Comparison of ENCODE assay signal across 26 mouse cellular contexts in the genomic region with DNA sequence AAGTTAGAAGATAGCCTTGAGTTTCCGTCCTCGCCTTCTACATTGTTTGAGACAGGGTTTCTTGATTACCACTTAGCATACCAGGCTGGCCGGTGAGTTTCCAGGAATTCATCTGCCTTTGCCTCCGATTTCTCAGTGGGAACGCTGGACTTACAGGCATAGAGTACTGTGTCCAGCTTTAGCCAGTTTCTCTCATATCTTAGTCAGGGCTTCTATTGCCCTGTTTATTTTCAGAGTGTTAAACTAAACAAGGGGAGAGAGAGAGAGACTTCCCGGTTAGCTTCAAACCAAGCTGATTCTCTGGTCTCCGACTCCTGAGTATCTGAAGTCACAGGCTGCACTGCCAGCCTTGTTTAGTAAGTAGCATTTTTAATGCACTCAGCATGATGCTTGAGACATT.
DNase-seq lines count a peak whose midpoint lies in the region; ATAC-seq lines count a peak whose summit lies in the region.
"Had no signal": no experiment of that assay in that cellular context is flagged by ENCODE, and none has a peak within 500 bp of the region (broad histone marks: within the 10 kb centered on the region; RNA-seq: fewer than 3 reads in every experiment).

No protein-coding gene starts in this region.

- no peak for DNase-seq in heart, embryonic 10.5 days (ENCODE audit: low spot score)
- DNase-seq in heart, postnatal 4 days = no peak
- no peak for DNase-seq in kidney, postnatal 25 days
- DNase-seq in embryonic facial prominence, embryonic 10.5 days (ENCODE audit: low spot score) = no peak
- DNase-seq: adrenal gland, postnatal 36 days; cerebellum, adult 9-10 months; gastrocnemius, postnatal 10 days; heart, adult 18-20 months; heart, postnatal 14 days; kidney, adult 18-20 months; kidney, postnatal 14 days; liver, embryonic 13.5 days; spleen, adult 18-20 months; thymus, postnatal 14 days had no signal

- WGBS in heart, embryonic 10.5 days = 31% methylated on average over 7 of the region's 7 CpGs
- 37% methylated on average over 7 of the region's 7 CpGs for WGBS in kidney, embryonic 16.5 days
- WGBS in embryonic facial prominence, embryonic 10.5 days = 52% methylated on average over 7 of the region's 7 CpGs
- WGBS in limb, embryonic 12.5 days = 29% methylated on average over 7 of the region's 7 CpGs
- WGBS in midbrain, embryonic 13.5 days = 77% methylated on average over 7 of the region's 7 CpGs

- H3K4me2 ChIP-seq in kidney, embryonic 16.5 days (replicated peaks; ENCODE audit: low read depth, low read length) = no peak overlapping the region
- H3K4me2 ChIP-seq in limb, embryonic 12.5 days = no peak overlapping the region
- H3K4me2 ChIP-seq in midbrain, embryonic 13.5 days (replicated peaks) = no peak overlapping the region
- H3K4me2 ChIP-seq: embryonic facial prominence, embryonic 15.5 days; forebrain, embryonic 15.5 days; hindbrain, embryonic 14.5 days; liver, embryonic 13.5 days; lung, embryonic 15.5 days; midbrain, embryonic 12.5 days had no signal

- H3K27me3 ChIP-seq in heart, embryonic 10.5 days (ENCODE audit: insufficient read depth, poor library complexity, severe bottlenecking) = no peaks in the 10 kb centered on the region
- no peaks in the 10 kb centered on the region for H3K27me3 ChIP-seq in kidney, embryonic 16.5 days (ENCODE audit: insufficient read depth, low read length)
- no peaks in the 10 kb centered on the region for H3K27me3 ChIP-seq in embryonic facial prominence, embryonic 10.5 days (replicated peaks; ENCODE audit: low read depth, poor library complexity, severe bottlenecking)
- no peaks in the 10 kb centered on the region for H3K27me3 ChIP-seq in limb, embryonic 12.5 days
- H3K27me3 ChIP-seq in midbrain, embryonic 13.5 days = no peaks in the 10 kb centered on the region
- H3K27me3 ChIP-seq: embryonic facial prominence, embryonic 15.5 days; forebrain, embryonic 15.5 days; liver, embryonic 13.5 days; lung, embryonic 15.5 days; midbrain, embryonic 12.5 days had no signal

- H3K36me3 ChIP-seq in heart, embryonic 10.5 days = no peaks in the 10 kb centered on the region
- no peaks in the 10 kb centered on the region for H3K36me3 ChIP-seq in kidney, embryonic 16.5 days (ENCODE audit: insufficient read depth, low read length)
- no peaks in the 10 kb centered on the region for H3K36me3 ChIP-seq in embryonic facial prominence, embryonic 10.5 days (replicated peaks)
- H3K36me3 ChIP-seq in limb, embryonic 12.5 days = no peaks in the 10 kb centered on the region
- H3K36me3 ChIP-seq in midbrain, embryonic 13.5 days = no peaks in the 10 kb centered on the region
- H3K36me3 ChIP-seq: embryonic facial prominence, embryonic 15.5 days; forebrain, embryonic 15.5 days; liver, embryonic 13.5 days; lung, embryonic 15.5 days; midbrain, embryonic 12.5 days had no signal

- ATAC-seq in kidney, embryonic 16.5 days (ENCODE audit: low FRiP score, low TSS enrichment) = no peak
- no peak for ATAC-seq in limb, embryonic 12.5 days (ENCODE audit: insufficient number of reproducible peaks, insufficient read depth, low FRiP score, low TSS enrichment, low read depth)
- ATAC-seq in midbrain, embryonic 13.5 days = no peak
- ATAC-seq: CD4-positive, CD25-positive, alpha-beta regulatory T cell, adult 4 months; forebrain, embryonic 15.5 days; inflammation-experienced regulatory T-cells, adult 6 months had no signal

- H3K9ac ChIP-seq in kidney, embryonic 16.5 days (replicated peaks; ENCODE audit: low read length) = no peak overlapping the region
- no peak overlapping the region for H3K9ac ChIP-seq in limb, embryonic 12.5 days (replicated peaks)
- no peak overlapping the region for H3K9ac ChIP-seq in midbrain, embryonic 13.5 days (replicated peaks)
- H3K9ac ChIP-seq: embryonic facial prominence, embryonic 15.5 days; forebrain, embryonic 15.5 days; hindbrain, embryonic 14.5 days; liver, embryonic 13.5 days; lung, embryonic 15.5 days; midbrain, embryonic 12.5 days had no signal

- no peak overlapping the region for H3K4me3 ChIP-seq in heart, embryonic 10.5 days
- H3K4me3 ChIP-seq in kidney, embryonic 16.5 days (ENCODE audit: low read length) = no peak overlapping the region
- H3K4me3 ChIP-seq in embryonic facial prominence, embryonic 10.5 days = no peak overlapping the region
- H3K4me3 ChIP-seq in limb, embryonic 12.5 days (replicated peaks) = no peak overlapping the region
- no peak overlapping the region for H3K4me3 ChIP-seq in midbrain, embryonic 13.5 days (replicated peaks)
- H3K4me3 ChIP-seq: embryonic facial prominence, embryonic 15.5 days; forebrain, embryonic 15.5 days; layer of hippocampus, adult 2 months; liver, embryonic 13.5 days; lung, embryonic 15.5 days; midbrain, embryonic 12.5 days had no signal

- H3K27ac ChIP-seq in heart, embryonic 10.5 days = peak overlapping the region; percentile 22; the same call in 1 of the 2 replicates
- peak overlapping the region; percentile 39; the same call in 1 of the 2 replicates for H3K27ac ChIP-seq in kidney, embryonic 16.5 days (ENCODE audit: low read length)
- peak overlapping the region; percentile 48 for H3K27ac ChIP-seq in embryonic facial prominence, embryonic 10.5 days (replicated peaks)
- peak overlapping the region; percentile 81 for H3K27ac ChIP-seq in limb, embryonic 12.5 days
- no peak overlapping the region for H3K27ac ChIP-seq in midbrain, embryonic 13.5 days
- H3K27ac ChIP-seq: embryonic facial prominence, embryonic 15.5 days; forebrain, embryonic 15.5 days; hindbrain, embryonic 14.5 days; layer of hippocampus, adult 2 months; liver, embryonic 13.5 days; lung, embryonic 15.5 days; macrophage; midbrain, embryonic 12.5 days had no signal

- peaks cover 12% of the 10 kb centered on the region for H3K4me1 ChIP-seq in heart, embryonic 10.5 days
- peaks cover 17% of the 10 kb centered on the region for H3K4me1 ChIP-seq in kidney, embryonic 16.5 days (ENCODE audit: insufficient read depth, low read length)
- peaks cover 25% of the 10 kb centered on the region for H3K4me1 ChIP-seq in embryonic facial prominence, embryonic 10.5 days
- H3K4me1 ChIP-seq in limb, embryonic 12.5 days (replicated peaks) = peaks cover 38% of the 10 kb centered on the region
- no peaks in the 10 kb centered on the region for H3K4me1 ChIP-seq in midbrain, embryonic 13.5 days (replicated peaks)
- H3K4me1 ChIP-seq: embryonic facial prominence, embryonic 15.5 days; forebrain, embryonic 15.5 days; liver, embryonic 13.5 days; midbrain, embryonic 12.5 days had no signal

- no peaks in the 10 kb centered on the region for H3K9me3 ChIP-seq in heart, embryonic 10.5 days
- no peaks in the 10 kb centered on the region for H3K9me3 ChIP-seq in kidney, embryonic 16.5 days (ENCODE audit: low read length)
- no peaks in the 10 kb centered on the region for H3K9me3 ChIP-seq in embryonic facial prominence, embryonic 10.5 days
- no peaks in the 10 kb centered on the region for H3K9me3 ChIP-seq in limb, embryonic 12.5 days
- H3K9me3 ChIP-seq in midbrain, embryonic 13.5 days = no peaks in the 10 kb centered on the region
- H3K9me3 ChIP-seq: embryonic facial prominence, embryonic 15.5 days; forebrain, embryonic 15.5 days; liver, embryonic 13.5 days; lung, embryonic 15.5 days; midbrain, embryonic 12.5 days had no signal
